ENCODE assay signal across 11 mouse cellular contexts in the genomic region with DNA sequence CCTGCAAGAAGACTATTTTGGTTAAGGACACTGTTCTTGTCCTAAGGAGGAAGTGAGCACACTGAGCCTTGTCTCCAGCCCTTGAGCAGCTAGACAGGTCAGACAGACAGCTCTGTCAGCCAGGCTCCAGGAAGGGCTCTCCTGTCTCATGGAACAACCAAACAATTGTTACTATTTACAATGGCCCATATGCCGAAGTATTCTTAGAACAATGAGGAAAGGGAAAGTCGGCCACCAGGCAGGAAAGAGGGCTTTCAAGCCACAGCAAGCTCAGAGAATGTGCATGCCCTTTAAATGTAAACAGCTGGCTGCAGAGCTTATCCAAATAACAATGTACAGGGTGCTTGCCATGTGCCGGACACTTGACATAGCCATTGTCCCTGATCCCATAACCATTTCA.
DNase-seq lines count a peak whose midpoint lies in the region; ATAC-seq and TF ChIP-seq lines count a peak whose summit lies in the region.
"Had no signal": no experiment of that assay in that cellular context is flagged by ENCODE, and none has a peak within 500 bp of the region (broad histone marks: within the 10 kb centered on the region; RNA-seq: fewer than 3 reads in every experiment).

No protein-coding gene starts in this region.

- intact Hi-C loops in gastrocnemius, adult 2 months (cut with DNase I): no loop called here

- 16% methylated on average over 3 of the region's 3 CpGs for WGBS in midbrain, embryonic 11.5 days
- WGBS in midbrain, embryonic 16.5 days: 4% methylated on average over 3 of the region's 3 CpGs

- peak; percentile 26 for DNase-seq in gastrocnemius, adult 2 months
- no peak for DNase-seq in gastrocnemius, postnatal 25 days
- no peak for DNase-seq in midbrain, embryonic 11.5 days (ENCODE audit: low spot score, missing footprints)
- peak; percentile 18 for DNase-seq in heart, postnatal 4 days
- DNase-seq in mesoderm, embryonic 11.5 days (ENCODE audit: low read depth, low spot score): peak; percentile 17
- no peak for DNase-seq in gastrocnemius, postnatal 10 days

- ATAC-seq in midbrain, embryonic 11.5 days (ENCODE audit: low FRiP score): peak; percentile 61
- ATAC-seq in midbrain, embryonic 16.5 days: no peak
- ATAC-seq in inflammation-experienced regulatory T-cells, adult 6 months: no peak
- ATAC-seq: activated CD4-positive, CD25-positive, alpha-beta regulatory T cell, adult 4 months had no signal

- H3K9me3 ChIP-seq in midbrain, embryonic 11.5 days (ENCODE audit: control insufficient read depth, low read length): no peaks in the 10 kb centered on the region
- no peaks in the 10 kb centered on the region for H3K9me3 ChIP-seq in midbrain, embryonic 16.5 days (replicated peaks; ENCODE audit: control insufficient read depth, low read length, poor library complexity, severe bottlenecking)
- H3K9me3 ChIP-seq: heart, embryonic 15.5 days had no signal

- H3K4me2 ChIP-seq in midbrain, embryonic 11.5 days: no peak overlapping the region
- H3K4me2 ChIP-seq in midbrain, embryonic 16.5 days (ENCODE audit: low read length): no peak overlapping the region
- H3K4me2 ChIP-seq: heart, embryonic 15.5 days had no signal

- no peak for TF ChIP-seq CTCF in gastrocnemius, adult 2 months (IDR thresholded peaks at IDR 0.05)

- H3K4me3 ChIP-seq in gastrocnemius, adult 2 months: no peak overlapping the region
- H3K4me3 ChIP-seq in midbrain, embryonic 11.5 days (ENCODE audit: low read depth, low read length): no peak overlapping the region
- H3K4me3 ChIP-seq in midbrain, embryonic 16.5 days (ENCODE audit: low read depth, low read length): no peak overlapping the region
- H3K4me3 ChIP-seq: heart, embryonic 15.5 days had no signal

- no peaks in the 10 kb centered on the region for H3K27me3 ChIP-seq in midbrain, embryonic 11.5 days (ENCODE audit: control insufficient read depth, insufficient read depth, low read length)
- H3K27me3 ChIP-seq in midbrain, embryonic 16.5 days (ENCODE audit: control insufficient read depth, insufficient read depth, low read depth, low read length): no peaks in the 10 kb centered on the region
- H3K27me3 ChIP-seq: heart, embryonic 15.5 days had no signal

- peak overlapping the region; percentile 48 for H3K27ac ChIP-seq in gastrocnemius, adult 2 months
- H3K27ac ChIP-seq in midbrain, embryonic 11.5 days (ENCODE audit: low read depth, low read length): no peak overlapping the region
- H3K27ac ChIP-seq in midbrain, embryonic 16.5 days (ENCODE audit: low read length): no peak overlapping the region
- H3K27ac ChIP-seq: heart, embryonic 15.5 days; macrophage had no signal

- peaks cover 5% of the 10 kb centered on the region; the same call in 1 of the 2 replicates for H3K4me1 ChIP-seq in midbrain, embryonic 11.5 days (ENCODE audit: control insufficient read depth, insufficient read depth, low read length)
- no peaks in the 10 kb centered on the region for H3K4me1 ChIP-seq in midbrain, embryonic 16.5 days (ENCODE audit: control insufficient read depth, insufficient read depth, low read length)
- H3K4me1 ChIP-seq: heart, embryonic 15.5 days had no signal

- H3K36me3 ChIP-seq in midbrain, embryonic 11.5 days (ENCODE audit: control insufficient read depth, insufficient read depth, low read length): no peaks in the 10 kb centered on the region
- no peaks in the 10 kb centered on the region for H3K36me3 ChIP-seq in midbrain, embryonic 16.5 days (ENCODE audit: control insufficient read depth, insufficient read depth, low read length)
- H3K36me3 ChIP-seq: heart, embryonic 15.5 days had no signal

- no peak overlapping the region for H3K9ac ChIP-seq in midbrain, embryonic 11.5 days (ENCODE audit: low read length)
- no peak overlapping the region for H3K9ac ChIP-seq in midbrain, embryonic 16.5 days (ENCODE audit: low read depth, low read length)
- H3K9ac ChIP-seq: heart, embryonic 15.5 days had no signal

Comparison
In these comparisons a context has a peak if more than half of its experiments do, and no peak if none do; other contexts are left out.
1. DNase-seq: peak in gastrocnemius, adult 2 months (single experiment), heart, postnatal 4 days (single experiment) and mesoderm, embryonic 11.5 days (single experiment); none in gastrocnemius, postnatal 25 days (single experiment), midbrain, embryonic 11.5 days (single experiment) and gastrocnemius, postnatal 10 days (single experiment).